Mouse (Mus musculus) left cerebral cortex, adult 9 months (tissue): ENCODE results near the gene Sorbs1.

Experiments
- DNase-seq, 2 experiments: peaks; one replicate each; pipeline ENCODE4 v3.0.0; 2022; ENCODE audit warnings: low spot score in 2 of 2

The Sorbs1 gene

DNA sequence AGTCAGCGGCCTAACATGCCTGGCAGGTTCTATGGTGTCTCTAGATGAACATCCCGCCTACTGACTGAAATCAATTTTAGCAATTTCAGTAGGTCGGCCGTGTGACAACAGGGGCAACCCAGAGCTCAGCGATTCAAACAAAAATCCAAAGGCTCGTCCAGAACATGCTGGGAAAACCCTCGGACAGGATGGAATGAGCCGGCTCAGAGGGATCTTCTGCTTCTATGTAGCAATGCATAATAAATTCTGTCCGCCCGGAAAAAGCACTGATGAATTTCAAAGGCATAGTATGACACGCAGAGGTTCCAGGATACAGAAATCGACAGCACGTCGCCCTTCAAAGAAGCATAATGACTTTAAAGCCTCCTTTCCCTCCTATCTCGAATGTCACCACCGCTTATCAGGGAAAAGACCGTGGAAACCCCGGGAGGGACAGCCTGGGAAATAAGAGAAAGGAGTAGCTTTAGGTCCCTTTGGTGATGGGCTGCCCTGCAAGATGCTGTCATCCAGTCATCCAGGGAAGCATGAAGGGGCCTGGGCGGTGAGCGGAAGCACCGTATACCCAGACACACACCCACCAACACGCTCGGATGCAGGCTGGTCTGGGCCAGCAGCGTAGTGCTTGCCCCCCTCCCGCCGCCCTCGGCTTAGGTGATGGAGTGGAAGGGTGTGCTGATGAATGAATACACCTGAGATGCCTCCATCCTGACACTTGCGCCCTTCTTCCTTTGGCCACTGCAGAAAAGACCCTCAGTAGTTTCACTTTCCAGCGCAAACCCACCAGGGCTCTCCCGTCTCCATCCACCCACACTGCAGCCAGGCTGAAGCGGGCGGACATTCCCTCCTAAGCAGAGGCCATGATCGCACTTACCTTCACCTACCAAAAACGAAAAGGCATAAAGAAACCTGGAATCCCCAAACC, 818 bp downstream of the Sorbs1 start:
- DNase-seq: peak in 1 of 2 experiments; percentile 42

DNA sequence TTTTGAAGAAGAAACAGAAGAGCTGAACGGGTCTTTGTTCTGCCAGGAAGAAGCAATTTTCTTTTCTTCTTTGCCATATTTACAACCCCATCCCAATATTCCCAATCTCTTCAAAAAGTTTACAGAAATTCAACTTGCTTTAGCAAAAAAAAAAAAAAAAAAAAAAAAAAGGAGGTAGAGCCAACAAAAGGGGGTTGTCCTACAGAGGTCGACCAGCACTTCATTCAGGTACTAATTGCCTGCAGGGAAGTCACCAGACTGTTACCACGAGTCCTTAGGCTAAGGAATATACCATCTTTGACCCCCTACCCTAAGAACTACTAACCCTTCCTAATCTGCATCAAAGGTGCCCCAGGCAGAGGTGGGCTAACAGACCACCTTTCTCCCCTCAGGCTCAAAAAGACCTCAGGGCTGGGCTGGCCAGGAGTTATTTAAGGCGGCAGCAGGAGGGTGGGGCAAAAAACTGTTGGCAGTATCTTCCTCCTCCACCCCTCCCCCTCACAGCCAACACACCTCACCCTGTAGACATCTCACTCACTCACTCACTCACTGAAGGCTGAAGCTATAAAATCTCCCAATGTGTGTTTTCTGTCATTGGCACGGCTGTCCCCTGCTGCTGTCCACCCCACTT, 1.8 kb downstream of the Sorbs1 start:
- no peak for DNase-seq

- no peak for DNase-seq
These were observed 2.5 kb downstream of the Sorbs1 start for GRCm38 (mm10) chr19:40511100-40511439.

DNA sequence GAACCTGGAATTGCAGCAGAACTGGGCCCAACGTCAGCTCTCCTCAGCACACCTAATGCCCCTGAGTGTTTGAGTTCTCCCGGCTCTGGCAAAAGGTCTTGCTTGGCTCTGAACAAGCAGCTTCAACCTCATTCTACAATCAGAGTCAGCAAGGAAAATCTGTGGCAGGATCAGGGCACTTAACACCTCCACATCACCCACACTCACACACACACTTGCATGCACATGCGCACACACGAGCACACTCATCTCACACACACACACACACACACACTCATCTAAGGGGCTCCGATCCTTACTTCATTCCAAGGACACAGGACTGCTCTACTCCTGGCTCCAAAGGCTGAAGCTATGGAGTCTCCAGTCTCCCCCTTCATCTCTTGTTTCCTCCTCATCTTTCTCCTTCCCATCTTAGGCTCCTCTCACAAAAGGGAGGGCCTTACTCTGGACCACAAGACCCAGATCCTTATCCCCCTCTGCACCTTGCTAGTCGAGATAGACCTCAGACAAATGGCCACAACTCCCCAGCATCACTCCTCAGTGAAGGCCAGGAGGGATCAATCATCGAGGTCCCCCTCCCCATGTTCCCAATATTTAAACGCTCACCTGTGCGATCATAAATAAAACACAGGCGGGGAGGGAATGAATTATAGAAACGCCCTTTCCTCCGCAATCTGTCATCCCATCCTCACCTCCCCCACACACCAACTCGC, 3.0 kb downstream of the Sorbs1 start:
- peak in 1 of 2 experiments; percentile 34 for DNase-seq

- no peak for DNase-seq
These were observed 4.3 kb downstream of the Sorbs1 start for GRCm38 (mm10) chr19:40509274-40509673.

DNA sequence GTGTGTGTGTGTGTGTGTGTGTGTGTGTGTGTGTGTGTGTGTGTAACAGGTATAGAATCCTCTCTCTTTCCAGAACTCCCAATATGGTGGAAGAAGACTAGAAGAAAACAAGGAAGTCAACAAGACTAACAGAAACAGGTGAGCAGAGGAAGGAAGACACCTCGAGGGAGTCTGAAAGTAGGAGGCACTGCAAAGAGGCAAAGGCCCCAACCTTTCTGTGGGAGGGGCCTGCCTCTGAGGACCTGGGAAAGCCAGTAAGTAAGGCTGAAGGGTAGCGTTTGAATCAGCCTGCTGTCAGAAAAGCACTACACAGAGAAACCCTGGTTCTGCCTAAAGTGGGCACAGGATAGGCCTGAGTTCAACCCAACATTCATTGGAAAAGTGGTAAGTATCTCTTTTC, 4.7 kb downstream of the Sorbs1 start:
- no peak for DNase-seq

DNA sequence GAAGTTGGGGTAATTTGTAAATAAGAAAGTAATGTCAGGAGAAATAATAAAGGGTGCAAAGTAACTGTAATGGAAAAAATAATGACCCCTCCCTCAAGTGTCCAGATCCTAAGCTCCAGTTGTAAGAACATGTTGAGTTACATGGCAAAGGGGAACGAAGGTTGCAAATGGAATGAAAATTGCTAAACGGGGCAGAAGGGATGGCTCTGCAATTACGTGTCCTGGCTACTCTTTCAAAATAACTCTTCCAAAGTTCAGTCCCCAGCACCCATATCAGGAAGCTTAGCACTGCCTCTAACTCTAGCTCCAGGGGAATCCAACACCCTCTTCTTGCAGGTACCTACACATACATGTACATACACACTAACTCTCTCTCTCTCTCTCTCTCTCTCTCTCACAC, 6.6 kb downstream of the Sorbs1 start:
- no peak for DNase-seq

GRCm38 (mm10) chr19:40504336-40504735, 9.2 kb downstream of the Sorbs1 start:
- DNase-seq: no peak

DNA sequence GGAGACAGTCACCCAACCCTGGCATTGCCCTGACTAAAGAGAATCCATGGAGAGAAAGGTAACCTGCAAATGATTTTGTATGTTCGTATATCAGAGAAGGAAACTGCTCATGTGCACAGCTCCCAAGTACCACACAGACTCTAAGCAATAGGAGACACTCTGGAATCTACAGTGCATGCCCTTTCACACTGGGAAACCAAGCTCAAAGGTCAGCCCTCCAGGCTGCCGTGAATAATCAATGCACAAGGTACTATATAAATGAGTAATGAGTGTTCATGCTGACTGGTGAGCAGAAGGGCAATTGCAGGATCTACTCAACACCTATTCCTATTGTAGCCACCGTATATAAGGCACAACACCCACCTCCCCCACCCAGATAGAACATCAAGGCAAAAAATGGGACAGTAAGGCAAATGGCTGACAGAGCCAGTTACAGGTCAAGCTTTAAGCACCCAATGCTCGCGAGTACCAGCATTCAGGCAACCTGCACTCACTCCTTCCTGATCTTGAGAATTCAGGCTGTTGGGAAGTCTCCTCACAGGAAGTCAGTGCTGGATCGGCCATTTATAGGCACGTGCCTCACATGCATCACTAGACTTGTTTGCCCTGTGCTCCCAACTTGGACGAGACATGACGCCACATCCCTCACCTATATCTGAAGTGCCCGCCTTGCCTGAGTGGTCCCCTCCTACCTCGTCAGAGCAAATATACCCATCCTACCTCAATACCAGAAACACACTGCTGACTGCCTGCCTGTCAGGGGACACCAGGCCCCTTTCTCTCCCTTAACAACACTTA, 13.4 kb downstream of the Sorbs1 start:
- DNase-seq: no peak

- peak; percentile 67 to 68 for DNase-seq
These were observed 14.4 kb downstream of the Sorbs1 start for GRCm38 (mm10) chr19:40499141-40499540.

DNA sequence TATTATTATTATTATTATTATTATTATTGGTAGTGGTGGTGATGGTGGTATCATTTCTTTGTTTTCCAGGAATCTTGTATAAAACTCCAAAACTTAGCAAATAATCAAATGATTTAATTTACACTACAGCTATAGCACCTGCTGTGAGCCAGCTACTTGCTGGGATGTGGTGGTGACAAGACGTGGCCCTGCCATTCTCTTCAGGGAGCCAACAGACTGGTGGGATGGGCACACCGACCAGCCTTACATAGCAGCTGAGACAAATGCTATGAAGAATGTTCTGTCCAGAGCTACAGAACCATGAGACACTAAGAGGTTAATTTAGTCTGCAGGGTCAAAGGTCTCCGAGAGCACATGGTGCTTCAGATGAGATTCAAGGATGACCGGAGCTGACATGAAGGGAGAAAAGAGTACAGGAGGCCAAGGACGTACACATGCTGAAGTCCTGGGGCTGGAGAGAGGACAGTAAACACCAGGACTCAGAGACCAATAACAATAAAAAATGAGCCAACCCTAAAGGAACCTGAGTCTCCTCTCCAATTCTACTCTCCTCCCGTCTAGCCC, 15.3 kb downstream of the Sorbs1 start:
- no peak for DNase-seq

- no peak for DNase-seq
These were observed 16.9 kb downstream of the Sorbs1 start for GRCm38 (mm10) chr19:40496509-40497267.

GRCm38 (mm10) chr19:40496071-40496470, 17.5 kb downstream of the Sorbs1 start:
- DNase-seq: no peak

DNA sequence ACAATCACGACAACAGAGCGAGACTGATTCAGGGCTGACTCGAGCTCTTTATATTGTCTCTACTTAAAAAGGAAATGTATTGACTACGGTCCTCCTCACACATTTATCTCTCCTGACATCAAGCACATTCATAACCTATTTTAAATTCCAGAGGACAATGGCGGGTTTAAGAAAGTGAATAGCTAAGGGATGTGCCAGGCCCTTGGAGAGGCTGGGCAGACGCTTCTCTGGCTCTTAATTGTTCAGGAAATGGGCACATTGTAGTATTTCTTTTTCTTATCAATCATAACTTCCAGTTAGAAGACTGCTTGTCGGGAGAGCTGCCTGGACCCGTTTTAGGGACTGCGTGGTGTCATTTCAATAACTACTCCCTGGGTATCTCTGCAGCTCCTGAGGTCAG, 20.7 kb downstream of the Sorbs1 start:
- DNase-seq: no peak

DNA sequence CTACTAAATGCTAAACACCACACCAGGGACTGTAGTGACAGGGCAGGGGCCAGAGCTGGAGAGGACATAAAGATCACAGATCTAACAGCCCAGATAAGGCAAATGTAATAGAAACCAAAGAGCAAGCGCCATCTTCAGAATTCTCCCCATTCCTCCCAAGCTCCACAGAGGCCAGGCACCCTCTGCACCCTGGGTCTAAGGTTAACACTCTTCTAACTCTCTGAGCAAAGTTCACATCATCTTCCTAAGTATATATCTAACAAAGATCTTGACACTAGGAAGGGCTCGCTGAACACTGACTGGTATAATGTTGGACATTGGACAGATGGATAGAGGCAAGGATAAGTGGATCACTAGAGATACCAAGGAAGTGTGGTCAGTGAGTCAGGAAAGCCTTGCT, 22.1 kb downstream of the Sorbs1 start:
- DNase-seq: no peak

DNA sequence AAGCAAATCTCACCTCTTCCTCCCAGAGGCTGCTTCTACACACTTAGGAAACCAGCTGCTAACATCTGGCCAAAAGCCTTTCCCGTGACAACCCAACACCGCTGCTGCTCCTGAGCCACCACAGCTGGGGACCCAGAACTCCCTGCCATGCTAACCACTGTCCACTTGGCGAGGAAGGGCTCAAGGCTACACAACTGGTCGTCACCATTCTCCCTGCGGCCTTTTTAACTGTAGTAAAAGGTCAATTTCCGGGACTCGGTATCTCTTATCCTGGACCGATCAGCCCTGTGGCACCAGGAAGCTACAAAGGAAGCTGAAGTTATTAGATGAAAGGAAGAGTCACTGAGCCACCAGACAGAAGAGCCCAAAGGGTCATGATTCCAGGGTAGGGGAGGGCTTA, 22.8 kb downstream of the Sorbs1 start:
- DNase-seq: no peak

DNA sequence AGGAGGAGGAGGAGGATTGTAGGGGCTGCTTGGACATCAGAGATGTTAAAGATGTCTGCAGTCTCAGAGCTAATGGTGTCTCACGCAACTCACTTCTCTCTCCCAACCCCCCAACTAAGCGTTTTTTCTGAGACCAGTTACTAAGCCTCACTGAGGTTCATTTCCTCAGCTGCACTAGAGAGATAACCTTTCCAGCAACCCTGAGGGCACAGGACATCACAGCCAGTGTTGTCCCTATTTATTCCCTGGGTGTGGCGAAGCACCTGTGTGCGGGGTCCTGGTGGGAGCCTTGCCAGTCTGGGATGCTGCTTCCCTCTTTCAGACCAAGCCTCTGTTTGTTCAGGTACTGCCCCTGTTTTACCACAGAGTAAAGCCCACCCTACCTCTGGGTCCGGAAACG, 23.9 kb downstream of the Sorbs1 start:
- no peak for DNase-seq

DNA sequence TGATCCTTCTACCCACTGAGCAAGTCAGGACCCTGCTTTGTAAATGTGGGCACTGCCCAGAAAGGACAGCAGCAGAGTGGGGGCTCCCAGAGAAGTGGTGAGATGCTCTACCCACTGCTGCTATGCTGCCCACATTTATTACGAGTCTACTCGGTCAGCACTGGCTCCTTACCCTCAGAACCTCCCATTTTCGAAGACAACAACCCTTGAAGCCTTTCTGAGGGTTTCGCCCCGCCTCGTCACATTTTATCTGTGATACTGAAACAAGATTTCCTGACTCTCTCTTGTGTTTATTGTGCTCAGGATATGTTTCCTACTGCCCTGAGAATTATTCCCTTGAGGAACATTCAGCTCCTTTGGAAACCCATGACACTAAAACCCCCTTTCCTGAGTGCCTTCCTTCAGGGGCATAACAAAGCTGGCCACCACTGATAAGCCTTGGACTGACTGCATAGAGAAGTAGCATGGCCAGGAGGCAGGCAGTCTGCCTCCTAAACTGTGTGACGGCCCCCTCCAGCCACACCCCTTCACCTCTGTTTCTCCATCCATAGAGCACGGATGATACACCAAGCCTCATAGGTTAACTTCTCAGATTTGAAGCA, 24.6 kb downstream of the Sorbs1 start:
- no peak for DNase-seq

GRCm38 (mm10) chr19:40487561-40487960, 26.0 kb downstream of the Sorbs1 start:
- peak in 1 of 2 experiments; percentile 42 for DNase-seq

GRCm38 (mm10) chr19:40481115-40481514, 32.5 kb downstream of the Sorbs1 start:
- no peak for DNase-seq
